Mouse (Mus musculus) liver, adult 2 months (tissue): ENCODE measurements around the gene Pik3cb. TPM values are rescaled to one million over a fixed set of nuclear protein-coding genes. Genes with fewer than 3 reads are reported as not detected.

Experiments used
- DNase-seq: peaks from one replicate; pipeline ENCODE4 v3.0.0-alpha.2; 2011; ENCODE audit warnings: low read depth, low spot score; ENCODE audit errors: extremely low read depth
- H3K27ac ChIP-seq: fragments of 200-500 bp; replicated peaks from 2 replicates; pipeline ENCODE4 v1.5.1; 2012; ENCODE audit warnings: low read depth, mild to moderate bottlenecking, control low read depth, inconsistent platforms, low read length; ENCODE audit not compliant: insufficient read depth
- H3K27me3 ChIP-seq: fragments of 200-500 bp; 2 replicates; pipeline ENCODE4 v1.6.1; 2012; ENCODE audit warnings: mild to moderate bottlenecking, moderate library complexity, low read length, inconsistent platforms; ENCODE audit not compliant: control insufficient read depth, insufficient read depth
- H3K36me3 ChIP-seq: fragments of 200-500 bp; 2 replicates; pipeline ENCODE4 v1.6.1; 2012; ENCODE audit warnings: low read length, inconsistent platforms; ENCODE audit not compliant: control insufficient read depth, insufficient read depth
- H3K4me1 ChIP-seq: fragments of 200-500 bp; 2 replicates; pipeline ENCODE4 v1.6.1; 2011; ENCODE audit warnings: low read length; ENCODE audit not compliant: control insufficient read depth, insufficient read depth
- H3K4me3 ChIP-seq: fragments of 200-500 bp; 2 replicates; pipeline ENCODE4 v1.5.1; 2011; ENCODE audit warnings: low read depth, mild to moderate bottlenecking, control low read depth, low read length, moderate library complexity; ENCODE audit not compliant: insufficient read depth
- H3K79me2 ChIP-seq: fragments of 200-500 bp; 2 replicates; pipeline ENCODE4 v1.6.1; 2012; ENCODE audit warnings: inconsistent platforms, mild to moderate bottlenecking, low read length, moderate library complexity; ENCODE audit not compliant: control insufficient read depth, insufficient read depth
- H3K9ac ChIP-seq: fragments of 200-500 bp; 2 replicates; pipeline ENCODE4 v1.6.1; 2012; ENCODE audit warnings: low read depth, mild to moderate bottlenecking, control low read depth, inconsistent platforms, low read length
- CTCF ChIP-seq: fragments of 200-500 bp; IDR thresholded peaks from 2 replicates; pipeline ENCODE4 v1.5.1; 2011; ENCODE audit warnings: low read depth, low read length, control low read depth
- POLR2A ChIP-seq: fragments of 200-500 bp; IDR thresholded peaks from 2 replicates; pipeline ENCODE4 v1.6.1; 2011; ENCODE audit warnings: low read length, control low read depth; ENCODE audit not compliant: insufficient read depth; ENCODE audit errors: extremely low read depth
- WGBS: fragments of 180-500 bp; shearing (Covaris S2); methylation state at CpG from one replicate; pipeline ENCODE4 v1.1.7; 2018; 5-methylcytosine and 5-hydroxymethylcytosine counted together
- polyA plus RNA-seq: library from polyadenylated mRNA; depleted of rRNA; stranded (reverse); fragments of >200 nt; gene quantifications from 2 replicates; pipeline ENCODE4 v1.2.3, GENCODE M21; 2012
- total RNA-seq: library from RNA; depleted of rRNA; stranded (reverse); fragments of >200 nt; gene quantifications from 2 replicates; pipeline ENCODE4 v1.2.3, GENCODE M21; 2014

Pik3cb gene
- total and polyA plus RNA-seq, 2 experiments = 2.5 to 4.2 TPM

GRCm38 (mm10) chr9:99145756-99146155 lies 5.3 kb upstream of the Pik3cb start:
- Histone ChIP-seq H3K9ac (no peak overlapping the region), H3K4me3 (no peak overlapping the region), H3K27me3 (peaks cover 3% of the 10 kb centered on the region; the same call in 1 of the 2 replicates), H3K79me2 (no peaks in the 10 kb centered on the region), H3K36me3 (no peaks in the 10 kb centered on the region), H3K27ac (no peak overlapping the region), H3K4me1 (no peaks in the 10 kb centered on the region)
- no peak for DNase-seq
- TF ChIP-seq CTCF = no peak
- no peak for TF ChIP-seq POLR2A
- 69% methylated on average over 6 of the region's 6 CpGs for WGBS

GRCm38 (mm10) chr9:99144416-99144989 lies 4.1 kb upstream of the Pik3cb start:
- WGBS = 73% methylated on average over 7 of the region's 7 CpGs
- no peak for DNase-seq

GRCm38 (mm10) chr9:99141618-99142017 lies 1.2 kb upstream of the Pik3cb start:
- no peak for TF ChIP-seq POLR2A
- TF ChIP-seq CTCF = no peak
- Histone ChIP-seq H3K27me3 (no peaks in the 10 kb centered on the region), H3K79me2 (peaks cover 3% of the 10 kb centered on the region; the same call in 1 of the 2 replicates), H3K36me3 (no peaks in the 10 kb centered on the region), H3K27ac (no peak overlapping the region), H3K4me3 (no peak overlapping the region), H3K9ac (no peak overlapping the region), H3K4me1 (peaks cover 6% of the 10 kb centered on the region; the same call in 1 of the 2 replicates)
- whole genome bisulfite sequencing = 91% methylated on average over 8 of the region's 8 CpGs
- no peak for DNase-seq

More at GRCm38 (mm10) chr9:99144416-99144989, 4.1 kb upstream of the Pik3cb start:
- no peak for TF ChIP-seq CTCF
- H3K4me1 ChIP-seq = no peaks in the 10 kb centered on the region
- peaks cover 3% of the 10 kb centered on the region; the same call in 1 of the 2 replicates for H3K27me3 ChIP-seq
- no peak overlapping the region for H3K4me3 ChIP-seq
- no peaks in the 10 kb centered on the region; the same call in 1 of the 2 replicates for H3K79me2 ChIP-seq
- H3K27ac ChIP-seq = no peak overlapping the region
- H3K36me3 ChIP-seq = no peaks in the 10 kb centered on the region
- no peak overlapping the region for H3K9ac ChIP-seq

GRCm38 (mm10) chr9:99141171-99141570 lies 750 bp upstream of the Pik3cb start:
- Histone ChIP-seq H3K4me3 (no peak overlapping the region), H3K4me1 (peaks cover 6% of the 10 kb centered on the region; the same call in 1 of the 2 replicates), H3K36me3 (no peaks in the 10 kb centered on the region), H3K27me3 (no peaks in the 10 kb centered on the region), H3K79me2 (peaks cover 5% of the 10 kb centered on the region; the same call in 1 of the 2 replicates), H3K9ac (no peak overlapping the region), H3K27ac (no peak overlapping the region)
- TF ChIP-seq CTCF (no peak), POLR2A (no peak)
- DNase-seq = no peak
- WGBS = 62% methylated on average over 3 of the region's 3 CpGs

- H3K27ac ChIP-seq = peak overlapping the region; percentile 71
- no peak for TF ChIP-seq POLR2A
- TF ChIP-seq CTCF = no peak
- H3K79me2 ChIP-seq = peaks cover 21% of the 10 kb centered on the region; the same call in 1 of the 2 replicates
- H3K4me3 ChIP-seq = peak overlapping the region; percentile 90
- peaks cover 6% of the 10 kb centered on the region; the same call in 1 of the 2 replicates for H3K4me1 ChIP-seq
- whole genome bisulfite sequencing = under 1% methylated on average over 74 of the region's 77 CpGs
- H3K9ac ChIP-seq = peak overlapping the region; percentile 98
- H3K27me3 ChIP-seq = no peaks in the 10 kb centered on the region
- H3K36me3 ChIP-seq = no peaks in the 10 kb centered on the region
- peak; percentile 46 for DNase-seq
Observed at GRCm38 (mm10) chr9:99139194-99140023, 1.0 kb downstream of the Pik3cb start.
